ENCODE assay signal across 8 mouse cellular contexts in the genomic region with DNA sequence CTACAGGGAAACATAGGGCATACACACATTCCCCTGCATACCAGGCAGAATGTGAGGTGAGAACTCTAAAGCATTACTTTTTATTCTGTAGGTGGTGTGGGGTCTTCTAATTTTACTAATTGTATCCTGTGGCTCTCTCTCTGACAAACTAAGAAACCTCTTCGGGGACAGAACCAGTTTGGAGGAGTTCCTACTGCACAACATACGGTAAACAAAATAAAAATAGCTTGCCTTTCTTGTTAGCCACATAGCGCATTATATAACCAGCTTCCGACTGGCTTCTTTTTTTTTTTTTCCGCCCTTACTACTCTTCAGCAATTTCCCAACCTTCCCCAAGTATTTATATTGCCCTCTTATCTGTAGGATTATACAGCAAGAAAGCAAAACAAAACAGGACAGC. TPM values are rescaled to one million over a fixed set of nuclear protein-coding genes. Genes with fewer than 3 reads are reported as not detected.
A peak's percentile ranks its signal among the peaks of the same experiment; 100 is the strongest.
DNase-seq lines count a peak whose midpoint lies in the region; ATAC-seq and TF ChIP-seq lines count a peak whose summit lies in the region.

No protein-coding gene starts in this region.

- H3K4me1 ChIP-seq in embryonic facial prominence, embryonic 11.5 days (ENCODE audit: control insufficient read depth, insufficient read depth, low read length), result no peaks in the 10 kb centered on the region
- H3K4me1 ChIP-seq in intestine, embryonic 15.5 days (replicated peaks), result peaks cover 26% of the 10 kb centered on the region
- peaks cover 48% of the 10 kb centered on the region for H3K4me1 ChIP-seq in neural tube, embryonic 15.5 days

- TF ChIP-seq CTCF in left cerebral cortex, adult 2 months (IDR thresholded peaks at IDR 0.05), result no peak

- no peaks in the 10 kb centered on the region for H3K9me3 ChIP-seq in embryonic facial prominence, embryonic 11.5 days (replicated peaks; ENCODE audit: control insufficient read depth, low read length)
- no peaks in the 10 kb centered on the region for H3K9me3 ChIP-seq in intestine, embryonic 15.5 days
- H3K9me3 ChIP-seq in neural tube, embryonic 15.5 days (replicated peaks), result no peaks in the 10 kb centered on the region

- no peaks in the 10 kb centered on the region; the same call in 1 of the 2 replicates for H3K27me3 ChIP-seq in embryonic facial prominence, embryonic 11.5 days (ENCODE audit: control insufficient read depth, insufficient read depth, low read length)
- no peaks in the 10 kb centered on the region for H3K27me3 ChIP-seq in intestine, embryonic 15.5 days (replicated peaks)
- H3K27me3 ChIP-seq in neural tube, embryonic 15.5 days (replicated peaks), result 0 out of 2 replicates have a peak, but pooled peaks cover 3% of the 10 kb centered on the region

- H3K4me3 ChIP-seq in left cerebral cortex, adult 2 months, result peak overlapping the region; percentile 67
- peak overlapping the region; percentile 77 for H3K4me3 ChIP-seq in embryonic facial prominence, embryonic 11.5 days (ENCODE audit: low read depth, low read length)
- H3K4me3 ChIP-seq in intestine, embryonic 15.5 days (replicated peaks), result peak overlapping the region; percentile 91
- H3K4me3 ChIP-seq in neural tube, embryonic 15.5 days (replicated peaks), result peak overlapping the region; percentile 83

- peak overlapping the region; percentile 99 for H3K27ac ChIP-seq in left cerebral cortex, adult 2 months
- no peak overlapping the region for H3K27ac ChIP-seq in embryonic facial prominence, embryonic 11.5 days (replicated peaks; ENCODE audit: low read depth, low read length)
- H3K27ac ChIP-seq in intestine, embryonic 15.5 days, result no peak overlapping the region
- peak overlapping the region; percentile 97 for H3K27ac ChIP-seq in neural tube, embryonic 15.5 days (replicated peaks)

- intact Hi-C loops in left cerebral cortex, adult 2 months (cut with DNase I), result loop anchor here (5.0 kb wide), 3 partner anchors 90 to 425 kb away; no protein-coding TSS in a partner anchor
- intact Hi-C loops in left cerebral cortex, postnatal 10 days (cut with DNase I), result loop anchor here (5.0 kb wide), 1 partner anchor 425 kb away; no protein-coding TSS in a partner anchor
- intact Hi-C loops in left cerebral cortex, postnatal 4 days (cut with DNase I), result no loop called here

- DNase-seq in left cerebral cortex, adult 2 months (ENCODE audit: extremely low spot score in 1 of 2, low spot score in 2 of 2), result no peak
- no peak for DNase-seq in left cerebral cortex, postnatal 10 days (ENCODE audit: extremely low spot score in 1 of 2, low spot score in 2 of 2)
- DNase-seq in embryonic facial prominence, embryonic 11.5 days (ENCODE audit: low spot score), result no peak
- no peak for DNase-seq in right cerebral cortex, adult 2 months (ENCODE audit: low spot score in 2 of 2)
- DNase-seq in left cerebral cortex, postnatal 4 days, result no peak
- no peak for DNase-seq in thymus, adult 18-20 months

- H3K9ac ChIP-seq in embryonic facial prominence, embryonic 11.5 days (replicated peaks; ENCODE audit: low read length), result no peak overlapping the region
- H3K9ac ChIP-seq in intestine, embryonic 15.5 days, result peak overlapping the region; percentile 92; the same call in 1 of the 2 replicates
- H3K9ac ChIP-seq in neural tube, embryonic 15.5 days (replicated peaks), result peak overlapping the region; percentile 83

- H3K4me2 ChIP-seq in embryonic facial prominence, embryonic 11.5 days (ENCODE audit: low read depth, low read length), result peak overlapping the region; percentile 95
- peak overlapping the region; percentile 93 for H3K4me2 ChIP-seq in intestine, embryonic 15.5 days (replicated peaks)
- peak overlapping the region; percentile 92 for H3K4me2 ChIP-seq in neural tube, embryonic 15.5 days

- no peak for ATAC-seq in embryonic facial prominence, embryonic 11.5 days (replicated peaks; ENCODE audit: insufficient number of reproducible peaks, low FRiP score, low TSS enrichment, low read depth)
- ATAC-seq in intestine, embryonic 15.5 days, result no peak
- ATAC-seq in neural tube, embryonic 15.5 days (ENCODE audit: low FRiP score), result no peak

- H3K36me3 ChIP-seq in embryonic facial prominence, embryonic 11.5 days (replicated peaks; ENCODE audit: control insufficient read depth, insufficient read depth, low read depth, low read length), result no peaks in the 10 kb centered on the region
- no peaks in the 10 kb centered on the region for H3K36me3 ChIP-seq in intestine, embryonic 15.5 days
- no peaks in the 10 kb centered on the region for H3K36me3 ChIP-seq in neural tube, embryonic 15.5 days

- 7% methylated on average over 5 of the region's 5 CpGs for WGBS in embryonic facial prominence, embryonic 11.5 days
- 7% methylated on average over 5 of the region's 5 CpGs for WGBS in intestine, embryonic 15.5 days
- 4% methylated on average over 5 of the region's 5 CpGs for WGBS in neural tube, embryonic 15.5 days

RNA-seq across cellular contexts. Expression of gene Atxn1, which starts 2.0 kb away (rescaled TPM):
- 100 to 1,000 TPM; 152 to 197 TPM for total RNA-seq in left cerebral cortex, adult 2 months (2021)
- total RNA-seq in left cerebral cortex, postnatal 10 days (2021), result 100 to 1,000 TPM; 149 to 152 TPM
- 1.1 and 1.3 TPM in 2 replicates for polyA plus RNA-seq in embryonic facial prominence, embryonic 11.5 days (2014; fragmentation: Nextera tagmentation; extraction: Ambion mirVana)
- polyA plus RNA-seq in intestine, embryonic 15.5 days (2015; fragmentation: Nextera tagmentation; extraction: Ambion mirVana), result 5.7 and 6.1 TPM in 2 replicates
- polyA plus RNA-seq in neural tube, embryonic 15.5 days (2015; fragmentation: Nextera tagmentation; extraction: Ambion mirVana), result 9.4 and 9.5 TPM in 2 replicates
- 100 to 1,000 TPM in 1 of 2 experiments, 10 to 100 TPM in 1; 91.3 to 126 TPM for total RNA-seq in left cerebral cortex, postnatal 4 days (2021)

Comparison
In these comparisons a context has a peak if more than half of its experiments do, and no peak if none do; other contexts are left out.
1. H3K27ac ChIP-seq: peak in left cerebral cortex, adult 2 months (single experiment) and neural tube, embryonic 15.5 days (single experiment); none in embryonic facial prominence, embryonic 11.5 days (single experiment) and intestine, embryonic 15.5 days (single experiment).
2. Peak in every context shown above with its lines, with median percentiles within 50 percentile points of each other: H3K4me3 ChIP-seq and H3K4me2 ChIP-seq.